Mouse (Mus musculus): ENCODE measurements around the gene Tardbp.
A peak's percentile ranks its signal among the peaks of the same experiment; 100 is the strongest.

Tardbp gene

DNA sequence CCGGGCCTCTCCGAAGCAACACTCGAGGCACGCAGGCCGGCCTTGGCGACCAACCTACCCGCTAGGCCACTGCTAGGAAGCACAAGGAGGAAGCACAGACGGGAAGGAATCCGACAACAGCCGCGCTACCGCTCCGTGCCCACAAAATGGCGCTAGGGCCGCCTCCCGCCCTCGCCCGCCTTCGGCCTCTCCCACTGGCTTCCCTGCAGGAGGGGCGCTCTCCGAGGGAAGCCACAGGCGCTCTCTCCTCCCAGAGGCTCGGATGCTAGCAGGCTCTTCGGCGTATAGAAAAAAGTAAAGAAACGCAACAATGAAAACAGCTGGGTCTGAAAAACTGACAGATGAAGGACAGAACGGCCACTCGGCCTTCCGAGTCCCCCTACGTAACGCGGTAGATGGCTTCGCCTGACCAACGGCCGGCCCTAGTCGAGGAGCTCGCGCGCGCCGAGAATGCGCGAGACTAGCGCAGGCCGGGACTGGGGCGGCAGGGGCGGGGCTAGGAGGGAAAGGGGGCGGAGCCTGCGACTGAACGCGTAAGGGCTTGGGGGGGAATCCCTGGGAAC, at the start of gene Tardbp:
TSS of gene Tardbp (minus strand) at position 397 of the 563 bp plus-strand sequence.
- DNase-seq (ENCODE audit: low read depth, low spot score) = peak; percentile 83

GRCm38 (mm10) chr4:148676188-148676960, 49.6 kb upstream of the Tardbp start:
- DNase-seq (ENCODE audit: low read depth, low spot score) = no peak

DNA sequence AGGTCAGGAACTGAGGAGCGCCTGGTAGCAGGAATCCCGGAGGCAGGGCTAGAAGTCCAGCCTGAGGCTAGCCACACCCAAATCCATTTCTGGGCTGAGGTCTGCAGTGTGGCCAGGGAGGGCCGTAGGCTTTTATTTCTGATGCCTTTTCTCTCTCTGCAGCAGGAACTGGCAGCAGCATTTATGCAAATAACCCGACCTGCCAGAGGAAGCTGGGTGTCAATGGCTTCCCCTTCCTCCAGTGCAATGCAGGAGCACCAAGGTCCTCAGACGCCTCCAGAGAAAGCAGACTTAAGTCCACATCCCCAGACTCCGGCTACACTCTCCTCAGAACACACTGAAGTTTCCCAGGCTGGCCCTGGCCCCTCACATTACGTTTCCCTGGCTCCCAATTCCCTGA, 48.2 kb upstream of the Tardbp start:
- DNase-seq (ENCODE audit: low read depth, low spot score) = no peak

DNA sequence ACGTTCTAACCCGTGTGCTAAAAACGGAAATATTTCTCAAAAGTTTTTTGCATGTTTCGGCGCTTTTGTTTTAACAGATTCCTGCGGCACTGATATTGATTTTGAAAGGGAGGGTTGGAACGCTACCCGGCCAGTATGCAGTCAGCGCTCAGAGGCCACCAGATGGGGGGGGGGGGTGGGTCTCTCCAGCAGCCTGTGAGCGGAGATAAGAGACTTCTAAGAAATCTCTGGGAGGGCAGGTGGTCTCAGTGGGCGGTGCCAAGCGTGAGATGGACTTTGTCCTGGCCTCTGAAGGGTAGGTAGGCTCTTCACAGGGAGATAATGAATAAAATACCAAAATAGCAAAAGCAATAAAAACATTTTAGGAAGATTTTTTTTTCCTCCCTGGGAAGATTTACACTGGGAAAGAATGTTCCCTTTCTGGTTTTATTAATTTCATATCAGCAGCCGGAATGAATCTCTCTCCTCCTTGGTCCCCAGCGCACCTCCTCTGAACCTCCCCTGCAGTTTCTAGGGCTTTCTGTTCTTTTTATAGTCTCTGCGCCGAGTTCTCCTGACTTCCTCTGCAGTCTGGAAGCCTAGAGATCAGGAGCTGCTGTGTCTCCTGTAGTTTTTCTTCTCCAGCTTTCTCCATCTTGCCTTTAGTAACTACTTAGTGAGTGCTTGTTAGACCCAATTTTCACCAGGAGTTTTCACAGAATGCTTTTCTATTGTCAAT, 44.6 kb upstream of the Tardbp start:
- no peak for DNase-seq (ENCODE audit: low read depth, low spot score)

- no peak for DNase-seq (ENCODE audit: low read depth, low spot score)
Observed at GRCm38 (mm10) chr4:148667006-148667755, 40.4 kb upstream of the Tardbp start.

DNA sequence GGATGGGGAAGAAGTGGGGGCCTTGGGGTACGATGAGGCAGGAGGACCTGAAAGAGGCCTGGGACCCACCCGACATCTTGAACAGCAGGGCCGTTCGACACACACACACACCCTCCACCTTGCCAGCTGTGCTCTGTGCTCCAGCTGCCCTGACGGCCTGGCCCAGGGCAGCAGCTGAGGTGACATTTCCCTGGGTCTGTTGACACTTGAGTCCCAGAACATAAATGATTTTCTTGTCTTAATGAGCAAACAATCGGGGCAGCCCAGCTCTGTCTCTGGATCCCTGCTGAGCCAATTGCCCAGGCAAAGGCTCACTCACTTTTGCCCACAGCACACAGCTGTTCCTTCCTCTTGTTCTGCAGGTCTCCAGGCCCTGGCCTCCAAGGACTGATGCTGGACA, 37.2 kb upstream of the Tardbp start:
- no peak for DNase-seq (ENCODE audit: low read depth, low spot score)

DNA sequence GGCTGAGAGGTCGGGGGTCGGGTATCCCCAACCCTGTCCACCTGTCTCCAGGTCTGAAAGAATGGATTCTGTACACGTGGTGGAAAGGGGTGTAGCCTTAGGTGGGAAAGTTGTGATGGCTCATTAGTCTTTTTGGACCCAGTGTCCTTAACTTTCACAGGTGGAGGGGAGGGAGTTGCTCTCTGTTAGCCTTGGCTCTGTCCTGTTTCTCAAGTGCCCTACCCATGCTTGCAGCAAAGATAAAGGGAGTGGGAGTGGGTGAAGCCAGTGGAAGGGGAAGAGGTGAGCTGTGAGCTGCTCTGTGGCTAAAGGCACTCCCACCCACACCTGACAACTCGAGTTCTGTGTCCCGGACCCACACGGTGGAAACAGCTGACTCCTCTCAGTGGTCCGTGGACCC, 36.5 kb upstream of the Tardbp start:
- DNase-seq (ENCODE audit: low read depth, low spot score) = no peak

GRCm38 (mm10) chr4:148662168-148662965, 35.5 kb upstream of the Tardbp start:
- no peak for DNase-seq (ENCODE audit: low read depth, low spot score)

GRCm38 (mm10) chr4:148660174-148660573, 33.4 kb upstream of the Tardbp start:
- DNase-seq (ENCODE audit: low read depth, low spot score) = no peak

DNA sequence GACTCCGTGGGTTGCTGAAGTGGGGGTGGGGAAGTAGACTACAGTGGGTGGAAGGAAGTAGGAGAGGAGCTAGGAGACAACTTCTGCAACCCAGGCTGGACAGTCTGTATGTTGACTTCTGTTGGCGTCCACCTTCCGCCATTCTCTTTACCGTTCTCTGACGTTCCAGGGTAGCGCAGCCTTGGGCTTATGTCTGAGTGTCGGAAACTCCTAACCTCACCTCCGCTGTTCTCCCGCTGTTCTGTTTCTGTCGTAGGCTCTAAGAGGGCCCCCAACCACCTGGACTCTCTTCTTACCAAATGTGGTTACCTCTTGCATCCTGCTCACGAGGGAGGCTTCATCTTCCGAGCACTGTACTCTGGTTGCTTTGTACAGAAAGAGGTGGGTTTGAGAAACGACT, 31.0 kb upstream of the Tardbp start:
- DNase-seq (ENCODE audit: low read depth, low spot score) = no peak

- DNase-seq (ENCODE audit: low read depth, low spot score) = no peak
Observed at GRCm38 (mm10) chr4:148656691-148657258, 30.0 kb upstream of the Tardbp start.

DNA sequence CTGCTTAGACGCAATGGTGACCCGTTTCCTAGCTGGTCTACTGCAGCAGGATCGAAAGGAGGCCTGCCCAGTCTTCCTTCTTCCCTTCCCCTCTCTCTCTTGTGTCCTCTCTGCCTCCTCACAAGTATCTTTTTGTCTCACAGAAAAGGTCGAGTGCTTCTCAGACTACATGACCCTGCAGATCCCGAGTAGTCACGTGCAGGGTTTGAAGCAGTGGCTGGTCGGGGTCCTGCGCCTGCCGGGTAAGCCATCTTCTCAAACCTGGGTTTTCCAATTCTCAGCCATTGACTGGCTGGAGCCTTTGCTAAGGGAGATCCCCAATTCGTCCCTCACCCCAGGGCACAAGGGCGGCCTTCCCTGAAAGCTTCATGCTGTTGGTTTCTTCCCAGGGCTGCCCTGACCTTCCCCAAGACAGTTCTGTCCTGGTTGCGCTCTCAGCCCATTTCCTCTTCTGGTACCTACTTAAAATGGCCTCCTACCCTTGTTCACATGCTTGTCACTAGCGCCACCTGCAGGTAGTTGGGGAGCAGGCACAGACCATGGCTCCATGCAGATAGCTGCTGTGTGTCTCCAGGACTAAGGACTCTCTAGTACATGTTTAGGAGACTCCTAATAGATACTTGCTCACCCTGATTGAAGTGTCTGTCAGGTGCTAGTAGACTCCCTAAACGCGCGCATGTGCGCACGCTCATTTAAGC, 28.0 kb upstream of the Tardbp start:
- peak; percentile 84 for DNase-seq (ENCODE audit: low read depth, low spot score)

DNA sequence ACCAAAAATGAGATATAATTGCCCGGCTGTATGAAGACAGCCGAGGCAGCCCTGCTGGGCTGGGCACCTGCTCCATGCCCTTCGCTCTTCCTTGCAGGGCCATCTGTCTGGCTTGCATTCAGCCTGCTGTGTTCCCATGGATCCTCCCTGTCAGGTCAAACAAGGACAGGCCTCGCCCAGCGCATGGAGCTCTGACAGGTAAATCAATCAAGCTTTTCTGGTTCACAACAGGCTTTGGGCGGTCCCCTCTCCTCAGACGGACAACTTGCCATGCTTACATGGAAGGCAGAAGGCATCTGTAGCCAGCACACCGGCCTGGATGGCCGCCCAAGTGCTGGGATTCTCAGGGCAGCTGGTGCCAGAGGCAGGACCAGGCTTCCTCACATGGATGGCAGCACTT, 24.2 kb upstream of the Tardbp start:
- no peak for DNase-seq (ENCODE audit: low read depth, low spot score)

DNA sequence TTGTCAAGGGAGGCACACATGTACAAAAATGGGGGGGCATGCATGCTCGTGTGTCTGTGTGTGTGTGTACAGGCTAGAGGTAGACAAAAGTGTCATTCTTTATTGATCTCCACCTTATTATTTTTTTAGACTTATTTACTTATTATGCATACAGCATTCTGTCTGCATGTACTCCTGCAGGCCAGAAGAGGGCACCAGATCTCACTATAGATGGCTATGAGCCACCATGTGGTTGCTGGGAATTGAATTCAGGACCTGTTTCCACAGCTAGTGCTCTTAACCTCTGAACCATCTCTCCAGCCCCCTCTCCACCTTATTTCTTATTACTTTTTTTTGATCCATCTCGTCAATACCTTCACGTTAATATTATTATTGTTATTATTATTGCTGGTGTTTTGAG, 22.5 kb upstream of the Tardbp start:
- DNase-seq (ENCODE audit: low read depth, low spot score) = no peak

GRCm38 (mm10) chr4:148646616-148647015, 19.8 kb upstream of the Tardbp start:
- no peak for DNase-seq (ENCODE audit: low read depth, low spot score)

- no peak for DNase-seq (ENCODE audit: low read depth, low spot score)
Observed at GRCm38 (mm10) chr4:148644926-148645325, 18.1 kb upstream of the Tardbp start.

DNA sequence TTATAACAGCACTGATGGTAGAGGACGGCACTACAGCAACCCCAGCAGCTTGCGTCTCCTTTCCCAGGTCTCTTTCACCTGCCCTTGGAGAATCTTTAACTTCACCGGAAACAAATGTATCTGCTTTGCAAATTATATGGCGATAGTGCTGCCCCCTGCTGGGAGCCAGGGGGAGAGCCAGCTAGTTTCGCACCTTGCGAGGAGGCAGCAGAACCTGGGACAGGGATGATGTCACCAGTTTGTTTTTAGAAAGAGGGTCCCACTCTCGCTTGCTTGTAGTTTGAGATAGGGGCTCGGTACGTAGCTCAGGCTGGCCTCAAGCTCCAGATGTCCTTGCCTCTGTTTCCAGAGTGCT, 17.3 kb upstream of the Tardbp start:
- DNase-seq (ENCODE audit: low read depth, low spot score) = peak; percentile 75

GRCm38 (mm10) chr4:148643291-148644156, 16.7 kb upstream of the Tardbp start, which contains the start of gene Gm572:
Gm572 (plus strand) TSS chr4:148643317.
- no peak for DNase-seq (ENCODE audit: low read depth, low spot score)

- DNase-seq (ENCODE audit: low read depth, low spot score) = no peak
Observed at GRCm38 (mm10) chr4:148641121-148641520, 14.3 kb upstream of the Tardbp start.

All from WW6 (cell line).